Mouse (Mus musculus) lung, adult 2 months (tissue): ENCODE results near the gene Hmga1b.

Experiments used
- CTCF ChIP-seq: fragments of 200-500 bp; IDR thresholded peaks from 2 replicates; pipeline ENCODE4 v1.5.1; 2011; ENCODE audit warnings: mild to moderate bottlenecking, low read length, control low read depth; ENCODE audit not compliant: insufficient read depth
- POLR2A ChIP-seq: fragments of 200-500 bp; IDR thresholded peaks from 2 replicates; pipeline ENCODE4 v1.6.1; 2011; ENCODE audit warnings: low read depth, mild to moderate bottlenecking, control low read depth, low read length, borderline replicate concordance; ENCODE audit errors: extremely low read depth

- TF ChIP-seq POLR2A (no peak), CTCF (no peak)
Observed at GRCm38 (mm10) chr11:120779876-120780275, 17.3 kb downstream of the Hmga1b start.
